Mouse (Mus musculus): Measurements from ENCODE around the gene Slc8a3. TPM values are rescaled to one million over a fixed set of nuclear protein-coding genes. Genes with fewer than 3 reads are reported as not detected.

Gene Slc8a3
- polyA plus RNA-seq, 1 experiment from 2014 or later: 0.16 TPM

GRCm38 (mm10) chr12:81317811-81318210, 15.2 kb downstream of the Slc8a3 start:
- 22% methylated on average over 2 of the region's 2 CpGs for WGBS (ENCODE audit: insufficient replicate concordance)
- ATAC-seq (replicated peaks; ENCODE audit: insufficient number of reproducible peaks, low FRiP score, low TSS enrichment): no peak
- Histone ChIP-seq H3K9ac (ENCODE audit: low read depth, low read length) (no peak overlapping the region), H3K4me2 (no peak overlapping the region), H3K4me3 (ENCODE audit: low read depth, low read length) (no peak overlapping the region), H3K4me1 (ENCODE audit: control insufficient read depth, insufficient read depth, low read length) (peaks cover 8% of the 10 kb centered on the region), H3K27me3 (ENCODE audit: control insufficient read depth, insufficient read depth, low read length) (no peaks in the 10 kb centered on the region), H3K9me3 (replicated peaks; ENCODE audit: control insufficient read depth, low read length) (no peaks in the 10 kb centered on the region), H3K27ac (ENCODE audit: low read depth, low read length) (no peak overlapping the region), H3K36me3 (ENCODE audit: control insufficient read depth, insufficient read depth, low read length) (no peaks in the 10 kb centered on the region)

- H3K36me3 ChIP-seq (ENCODE audit: control insufficient read depth, insufficient read depth, low read length): no peaks in the 10 kb centered on the region
- no peak for ATAC-seq (replicated peaks; ENCODE audit: insufficient number of reproducible peaks, low FRiP score, low TSS enrichment)
- no peaks in the 10 kb centered on the region for H3K27me3 ChIP-seq (ENCODE audit: control insufficient read depth, insufficient read depth, low read length)
- no peak overlapping the region for H3K9ac ChIP-seq (ENCODE audit: low read depth, low read length)
- WGBS (ENCODE audit: insufficient replicate concordance): 80% methylated on average over 5 of the region's 5 CpGs
- no peaks in the 10 kb centered on the region for H3K9me3 ChIP-seq (replicated peaks; ENCODE audit: control insufficient read depth, low read length)
- no peak overlapping the region for H3K27ac ChIP-seq (ENCODE audit: low read depth, low read length)
- peaks cover 6% of the 10 kb centered on the region for H3K4me1 ChIP-seq (ENCODE audit: control insufficient read depth, insufficient read depth, low read length)
- no peak overlapping the region for H3K4me3 ChIP-seq (ENCODE audit: low read depth, low read length)
- H3K4me2 ChIP-seq: no peak overlapping the region
Observed at GRCm38 (mm10) chr12:81315953-81316352, 17.0 kb downstream of the Slc8a3 start.

- 86% methylated on average over 5 of the region's 5 CpGs for WGBS (ENCODE audit: insufficient replicate concordance)
- Histone ChIP-seq H3K36me3 (ENCODE audit: control insufficient read depth, insufficient read depth, low read length) (no peaks in the 10 kb centered on the region), H3K4me1 (ENCODE audit: control insufficient read depth, insufficient read depth, low read length) (no peaks in the 10 kb centered on the region), H3K9me3 (replicated peaks; ENCODE audit: control insufficient read depth, low read length) (no peaks in the 10 kb centered on the region), H3K4me3 (ENCODE audit: low read depth, low read length) (no peak overlapping the region), H3K27me3 (ENCODE audit: control insufficient read depth, insufficient read depth, low read length) (no peaks in the 10 kb centered on the region), H3K9ac (ENCODE audit: low read depth, low read length) (no peak overlapping the region), H3K27ac (ENCODE audit: low read depth, low read length) (no peak overlapping the region), H3K4me2 (no peak overlapping the region)
- no peak for ATAC-seq (replicated peaks; ENCODE audit: insufficient number of reproducible peaks, low FRiP score, low TSS enrichment)
Observed at GRCm38 (mm10) chr12:81303626-81304025, 29.4 kb downstream of the Slc8a3 start.

DNA sequence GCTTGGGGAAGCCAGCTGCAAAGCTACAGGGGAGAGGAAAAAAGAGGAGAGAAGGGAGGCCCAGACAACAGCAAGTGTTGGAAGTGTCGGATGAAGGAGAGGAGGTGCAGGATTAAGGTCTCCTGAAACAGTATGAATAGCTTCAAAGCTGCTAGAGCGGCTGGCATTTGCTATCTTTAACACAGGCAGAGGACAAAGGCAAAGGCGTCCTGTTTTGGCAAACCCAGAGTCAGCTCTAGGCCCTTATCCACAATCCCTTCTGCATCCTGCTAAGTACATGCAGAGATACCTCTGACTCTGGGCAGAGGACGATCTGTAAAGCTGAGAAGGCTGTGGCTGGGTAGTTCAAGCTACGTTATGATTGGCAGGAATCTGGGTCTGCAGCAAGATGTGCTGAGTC, 38.4 kb downstream of the Slc8a3 start:
- 24% methylated on average over 5 of the region's 5 CpGs for WGBS (ENCODE audit: insufficient replicate concordance)

GRCm38 (mm10) chr12:81278031-81278430, 54.9 kb downstream of the Slc8a3 start:
- Histone ChIP-seq H3K36me3 (ENCODE audit: control insufficient read depth, insufficient read depth, low read length) (no peaks in the 10 kb centered on the region), H3K9me3 (replicated peaks; ENCODE audit: control insufficient read depth, low read length) (no peaks in the 10 kb centered on the region), H3K4me2 (no peak overlapping the region), H3K27ac (ENCODE audit: low read depth, low read length) (no peak overlapping the region), H3K4me3 (ENCODE audit: low read depth, low read length) (no peak overlapping the region), H3K4me1 (ENCODE audit: control insufficient read depth, insufficient read depth, low read length) (no peaks in the 10 kb centered on the region), H3K27me3 (ENCODE audit: control insufficient read depth, insufficient read depth, low read length) (no peaks in the 10 kb centered on the region), H3K9ac (ENCODE audit: low read depth, low read length) (no peak overlapping the region)
- WGBS (ENCODE audit: insufficient replicate concordance): 67% methylated on average over 2 of the region's 2 CpGs
- no peak for ATAC-seq (replicated peaks; ENCODE audit: insufficient number of reproducible peaks, low FRiP score, low TSS enrichment)

More for the DNA sequence above, 38.4 kb downstream of the Slc8a3 start:
- Histone ChIP-seq H3K9me3 (replicated peaks; ENCODE audit: control insufficient read depth, low read length) (no peaks in the 10 kb centered on the region), H3K4me2 (no peak overlapping the region), H3K4me3 (ENCODE audit: low read depth, low read length) (no peak overlapping the region), H3K27me3 (ENCODE audit: control insufficient read depth, insufficient read depth, low read length) (no peaks in the 10 kb centered on the region), H3K9ac (ENCODE audit: low read depth, low read length) (no peak overlapping the region), H3K4me1 (ENCODE audit: control insufficient read depth, insufficient read depth, low read length) (0 out of 2 replicates have a peak, but pooled peaks cover 3% of the 10 kb centered on the region), H3K27ac (ENCODE audit: low read depth, low read length) (no peak overlapping the region), H3K36me3 (ENCODE audit: control insufficient read depth, insufficient read depth, low read length) (no peaks in the 10 kb centered on the region)
- no peak for ATAC-seq (replicated peaks; ENCODE audit: insufficient number of reproducible peaks, low FRiP score, low TSS enrichment)

DNA sequence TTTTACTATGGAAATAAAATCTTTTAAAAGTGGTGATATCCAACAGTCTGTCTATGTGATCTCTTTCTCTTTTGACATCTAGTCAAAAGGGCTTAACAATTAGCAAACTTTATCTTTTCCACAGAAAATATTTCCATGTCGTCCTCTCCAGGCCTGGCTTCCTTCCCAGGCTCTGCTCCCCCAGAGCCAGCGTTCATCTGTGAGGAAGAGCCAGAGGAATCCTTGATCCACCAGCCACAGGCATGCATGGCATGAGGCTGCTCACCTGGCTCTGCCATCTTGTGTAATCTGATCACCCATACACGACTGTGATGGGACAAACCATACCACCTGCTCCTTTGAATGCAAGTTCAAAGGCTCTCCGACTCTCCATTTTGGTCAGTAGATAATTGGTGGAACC, 58.4 kb downstream of the Slc8a3 start:
- H3K4me1 ChIP-seq (ENCODE audit: control insufficient read depth, insufficient read depth, low read length): no peaks in the 10 kb centered on the region
- H3K4me2 ChIP-seq: no peak overlapping the region
- ATAC-seq (replicated peaks; ENCODE audit: insufficient number of reproducible peaks, low FRiP score, low TSS enrichment): no peak
- no peaks in the 10 kb centered on the region for H3K36me3 ChIP-seq (ENCODE audit: control insufficient read depth, insufficient read depth, low read length)
- H3K9ac ChIP-seq (ENCODE audit: low read depth, low read length): no peak overlapping the region
- H3K9me3 ChIP-seq (replicated peaks; ENCODE audit: control insufficient read depth, low read length): no peaks in the 10 kb centered on the region
- H3K27ac ChIP-seq (ENCODE audit: low read depth, low read length): no peak overlapping the region
- WGBS (ENCODE audit: insufficient replicate concordance): 66% methylated on average over 4 of the region's 4 CpGs
- H3K27me3 ChIP-seq (ENCODE audit: control insufficient read depth, insufficient read depth, low read length): no peaks in the 10 kb centered on the region
- no peak overlapping the region for H3K4me3 ChIP-seq (ENCODE audit: low read depth, low read length)

- ATAC-seq (replicated peaks; ENCODE audit: insufficient number of reproducible peaks, low FRiP score, low TSS enrichment): no peak
- H3K27ac ChIP-seq (ENCODE audit: low read depth, low read length): no peak overlapping the region
- no peaks in the 10 kb centered on the region for H3K4me1 ChIP-seq (ENCODE audit: control insufficient read depth, insufficient read depth, low read length)
- H3K9ac ChIP-seq (ENCODE audit: low read depth, low read length): no peak overlapping the region
- no peaks in the 10 kb centered on the region for H3K36me3 ChIP-seq (ENCODE audit: control insufficient read depth, insufficient read depth, low read length)
- no peak overlapping the region for H3K4me3 ChIP-seq (ENCODE audit: low read depth, low read length)
- H3K27me3 ChIP-seq (ENCODE audit: control insufficient read depth, insufficient read depth, low read length): no peaks in the 10 kb centered on the region
- no peak overlapping the region for H3K4me2 ChIP-seq
- H3K9me3 ChIP-seq (replicated peaks; ENCODE audit: control insufficient read depth, low read length): no peaks in the 10 kb centered on the region
- 40% methylated on average over 3 of the region's 3 CpGs for WGBS (ENCODE audit: insufficient replicate concordance)
Observed at GRCm38 (mm10) chr12:81273333-81273732, 59.6 kb downstream of the Slc8a3 start.

DNA sequence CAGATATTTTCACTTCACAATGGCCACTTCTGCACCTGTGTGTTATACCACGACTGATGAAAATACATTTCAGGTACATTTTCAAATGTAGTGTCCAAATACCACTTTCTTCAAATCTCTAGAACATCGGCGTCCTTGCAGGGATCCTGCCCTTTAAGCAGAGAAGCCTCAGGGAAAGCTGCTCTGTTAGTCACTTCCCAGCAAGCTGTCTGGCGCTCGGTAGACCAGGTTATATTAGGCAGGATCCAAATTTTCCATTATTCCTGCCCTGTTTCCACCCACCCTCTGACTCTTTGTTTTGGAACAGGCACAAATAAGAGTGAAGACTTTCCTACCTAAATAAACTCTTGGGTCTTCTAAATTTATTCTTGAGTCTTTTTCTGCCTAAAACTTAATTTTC, 63.7 kb downstream of the Slc8a3 start:
- Histone ChIP-seq H3K36me3 (ENCODE audit: control insufficient read depth, insufficient read depth, low read length) (no peaks in the 10 kb centered on the region), H3K4me1 (ENCODE audit: control insufficient read depth, insufficient read depth, low read length) (no peaks in the 10 kb centered on the region), H3K27me3 (ENCODE audit: control insufficient read depth, insufficient read depth, low read length) (no peaks in the 10 kb centered on the region), H3K4me3 (ENCODE audit: low read depth, low read length) (no peak overlapping the region), H3K4me2 (no peak overlapping the region), H3K9me3 (replicated peaks; ENCODE audit: control insufficient read depth, low read length) (no peaks in the 10 kb centered on the region), H3K9ac (ENCODE audit: low read depth, low read length) (no peak overlapping the region), H3K27ac (ENCODE audit: low read depth, low read length) (no peak overlapping the region)
- WGBS (ENCODE audit: insufficient replicate concordance): 82% methylated on average over 5 of the region's 5 CpGs
- ATAC-seq (replicated peaks; ENCODE audit: insufficient number of reproducible peaks, low FRiP score, low TSS enrichment): no peak

DNA sequence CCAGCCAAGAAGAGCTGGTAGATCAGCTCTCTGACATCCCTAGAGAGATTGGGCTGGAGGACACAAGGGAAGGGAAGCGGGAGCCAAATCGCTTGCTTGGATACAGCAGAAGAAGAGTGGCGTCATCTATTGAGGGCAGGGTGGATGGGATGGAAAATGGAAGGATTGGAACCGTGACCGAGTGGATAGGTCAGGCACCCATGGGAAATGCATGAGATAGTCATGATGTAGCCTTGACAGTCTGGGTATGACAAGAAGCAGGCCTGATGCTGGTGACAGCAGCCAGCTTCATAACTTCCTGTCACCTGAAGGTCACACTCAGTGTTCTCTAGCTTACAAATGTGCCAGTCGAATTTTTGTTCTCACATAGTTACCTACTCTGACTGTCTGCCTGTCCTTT, 70.2 kb downstream of the Slc8a3 start:
- WGBS (ENCODE audit: insufficient replicate concordance): 66% methylated on average over 6 of the region's 6 CpGs
- Histone ChIP-seq H3K27me3 (ENCODE audit: control insufficient read depth, insufficient read depth, low read length) (no peaks in the 10 kb centered on the region), H3K9ac (ENCODE audit: low read depth, low read length) (no peak overlapping the region), H3K9me3 (replicated peaks; ENCODE audit: control insufficient read depth, low read length) (no peaks in the 10 kb centered on the region), H3K36me3 (ENCODE audit: control insufficient read depth, insufficient read depth, low read length) (no peaks in the 10 kb centered on the region), H3K27ac (ENCODE audit: low read depth, low read length) (no peak overlapping the region), H3K4me3 (ENCODE audit: low read depth, low read length) (no peak overlapping the region), H3K4me1 (ENCODE audit: control insufficient read depth, insufficient read depth, low read length) (no peaks in the 10 kb centered on the region), H3K4me2 (no peak overlapping the region)
- ATAC-seq (replicated peaks; ENCODE audit: insufficient number of reproducible peaks, low FRiP score, low TSS enrichment): no peak
